Mouse (Mus musculus): ENCODE data around the gene Ica1l.

The Ica1l gene

DNA sequence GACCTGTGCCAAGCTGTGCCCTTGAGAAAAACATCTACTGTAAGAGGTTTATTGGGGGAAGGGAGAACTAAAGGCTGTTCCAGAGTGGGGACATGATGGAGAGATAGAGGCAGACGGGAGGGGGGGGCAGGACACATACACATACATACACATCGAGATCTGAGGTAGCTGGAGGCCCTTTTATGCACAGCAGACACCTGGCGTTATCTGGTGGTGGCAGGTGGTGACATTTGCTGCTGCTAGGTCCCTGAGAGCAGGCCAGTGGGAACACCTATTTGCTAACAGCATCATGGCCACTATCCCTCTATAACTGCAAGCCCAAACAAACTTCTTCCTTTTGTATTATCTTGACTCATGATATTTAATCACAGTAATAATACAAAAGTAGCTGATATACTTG is 85.8 kb downstream of the Ica1l start:
- DNase-seq = no peak

DNA sequence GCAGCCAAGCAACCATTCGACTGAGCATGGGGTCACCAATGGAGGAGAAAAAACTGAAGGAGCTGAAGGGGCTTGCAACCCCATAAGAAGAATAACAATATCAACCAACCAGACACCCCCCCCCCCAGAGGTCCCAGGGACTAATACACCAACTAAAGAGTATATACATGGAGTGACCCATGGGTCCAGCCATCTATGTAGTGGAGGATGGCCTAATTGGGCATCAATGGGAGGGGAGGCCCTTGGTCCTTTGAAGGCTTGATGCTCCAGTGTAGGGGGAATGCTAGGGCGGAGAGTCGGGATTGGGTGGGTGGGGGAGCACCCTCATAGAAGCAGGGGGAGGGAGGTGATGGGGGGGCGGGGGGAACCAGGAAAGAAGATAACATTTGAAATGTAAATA is 95.5 kb downstream of the Ica1l start:
- DNase-seq = no peak

DNA sequence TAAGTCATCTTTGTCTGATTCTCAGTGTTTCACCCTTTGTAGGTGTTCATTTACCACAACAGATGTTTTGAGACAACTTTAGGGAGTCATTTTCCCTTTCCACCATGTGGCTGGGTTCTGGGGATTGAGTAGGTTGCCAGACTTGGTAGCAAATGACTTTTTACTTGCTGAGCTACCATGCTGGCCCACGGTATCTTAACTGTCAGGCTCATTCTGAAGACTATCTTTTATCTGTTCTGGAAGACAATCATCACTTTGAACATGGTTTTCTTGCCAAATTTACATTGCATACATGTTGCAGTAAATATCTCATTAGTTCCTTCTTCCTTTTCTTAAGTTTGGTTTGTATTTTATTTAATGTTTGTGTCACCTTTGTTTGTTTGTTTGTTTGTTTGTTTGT is 97.0 kb downstream of the Ica1l start:
- DNase-seq = no peak

DNA sequence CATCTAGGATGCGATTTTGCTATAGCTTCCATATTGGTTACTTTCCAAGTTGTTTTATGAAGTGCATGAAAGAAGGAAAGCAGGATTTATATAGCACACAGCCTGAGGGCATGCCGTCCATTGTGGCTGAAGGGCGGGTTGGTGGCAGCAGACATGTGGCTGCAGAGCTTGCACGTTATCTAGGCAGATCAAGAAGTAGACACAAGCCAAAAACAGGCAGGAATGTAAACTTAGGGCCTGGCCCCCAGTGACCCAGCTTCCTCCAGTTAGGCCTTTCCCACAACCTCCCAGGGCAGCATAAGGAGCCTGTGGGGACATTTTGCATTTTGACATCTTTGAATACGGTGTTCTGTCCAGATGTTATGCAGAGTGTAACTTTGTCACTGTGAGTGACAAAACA is 99.2 kb downstream of the Ica1l start:
- peak; percentile 13 for DNase-seq

DNA sequence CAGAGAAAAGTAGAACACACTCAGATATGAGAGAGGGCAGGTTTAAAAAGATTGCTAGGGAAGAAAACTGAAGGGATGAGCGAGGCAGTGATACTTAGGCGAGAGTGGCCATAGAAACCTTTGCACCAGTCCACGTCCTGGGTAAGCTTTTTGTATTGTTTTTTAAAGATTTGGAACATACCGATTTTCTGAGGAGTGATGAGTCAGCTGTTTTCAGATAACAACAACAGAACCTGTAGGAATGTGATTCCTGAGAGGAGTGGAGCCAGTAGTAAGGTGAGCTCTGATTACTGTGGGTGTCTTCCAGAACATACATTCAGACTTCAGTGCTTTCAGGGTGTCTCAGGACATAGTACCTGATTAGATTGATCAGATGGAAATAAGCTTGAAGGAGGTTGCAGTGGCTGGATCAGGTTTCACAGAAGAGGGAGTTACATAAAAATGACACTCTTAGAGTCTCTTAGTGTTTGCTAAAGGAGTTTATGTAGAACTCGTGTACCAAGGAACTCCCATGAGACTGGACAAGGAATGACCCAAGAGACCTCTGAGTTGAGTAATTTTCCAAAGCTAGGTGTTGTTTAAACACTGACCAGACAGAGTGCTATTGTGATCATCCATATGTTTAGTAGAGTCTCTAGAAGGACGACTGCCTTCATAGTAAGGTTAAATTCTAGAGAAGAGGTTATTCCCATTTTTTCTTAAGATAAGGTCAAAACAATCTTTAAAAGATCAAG is 100.8 kb downstream of the Ica1l start:
- no peak for DNase-seq

DNA sequence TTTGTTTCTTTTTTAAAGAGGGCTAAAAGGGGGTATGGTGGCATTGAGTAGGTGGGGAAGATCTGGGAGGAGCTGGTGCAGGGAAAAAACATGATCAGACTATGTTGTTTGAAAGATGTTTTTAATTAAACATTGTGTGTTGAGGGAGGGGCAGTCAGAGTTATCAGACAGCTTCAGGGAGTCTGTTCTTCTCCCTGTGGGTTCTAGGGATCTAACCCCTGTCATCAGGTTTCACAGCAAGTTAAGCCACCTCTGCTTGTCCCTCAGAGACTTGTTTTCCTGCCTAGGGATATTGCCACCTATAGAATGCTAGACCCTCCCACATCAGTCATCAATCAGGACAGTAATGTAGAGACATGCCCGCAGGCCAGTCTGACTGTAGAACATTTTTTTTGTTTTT is 101.9 kb downstream of the Ica1l start:
- no peak for DNase-seq

DNA sequence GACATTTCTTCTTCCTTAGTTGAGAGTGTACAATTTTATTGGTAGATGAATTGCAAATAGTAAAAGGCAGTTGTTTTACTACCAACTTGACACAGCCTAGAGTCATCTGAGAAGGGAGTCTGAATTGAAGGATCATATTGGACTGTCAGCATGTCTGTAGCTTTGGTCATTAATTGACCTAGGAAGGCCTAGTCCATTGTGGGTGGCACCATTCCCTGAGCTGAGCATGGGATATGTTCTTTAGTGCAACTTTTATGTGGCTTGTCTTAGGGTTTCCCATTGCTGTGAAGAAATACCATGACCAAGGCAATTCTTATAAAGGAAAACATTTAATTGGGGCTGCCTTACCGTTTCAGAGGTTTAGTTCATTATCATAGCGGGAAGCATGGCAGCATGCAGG is 110.0 kb downstream of the Ica1l start:
- DNase-seq = no peak

Measured in embryo, embryonic 11 days (tissue).